Mouse (Mus musculus) C2C12 (cell line): ENCODE data around the gene Cend1. TPM values are rescaled to one million over a fixed set of nuclear protein-coding genes. Genes with fewer than 3 reads are reported as not detected.
"Not testable (repeated sequence)": the region's sequence is repeated elsewhere in the genome, so short reads cannot be mapped to it uniquely, and the experiment has no call there.

ENCODE experiments used
- H3K27me3 ChIP-seq: one replicate; pipeline ENCODE4 v1.6.1; 2011; ENCODE audit not compliant: control insufficient read depth, insufficient read depth, insufficient read length
- H3K36me3 ChIP-seq: one replicate; pipeline ENCODE4 v1.6.1; 2011; ENCODE audit not compliant: control insufficient read depth, insufficient read depth
- H3K4me3 ChIP-seq: one replicate; pipeline ENCODE4 v1.5.1; 2011; ENCODE audit warnings: mild to moderate bottlenecking, control low read depth; ENCODE audit not compliant: poor library complexity, insufficient read depth, severe bottlenecking
- H3K79me2 ChIP-seq: one replicate; pipeline ENCODE4 v1.6.1; 2011; ENCODE audit not compliant: control insufficient read depth, insufficient read depth
- H3K79me3 ChIP-seq: one replicate; pipeline ENCODE4 v1.6.1; 2011; ENCODE audit warnings: low read depth, control low read depth
- H3ac ChIP-seq: one replicate; pipeline ENCODE3; 2011; ENCODE audit warnings: low read depth; ENCODE audit not compliant: control insufficient read depth, insufficient read length
- CEBPB ChIP-seq: IDR thresholded peaks from one replicate; pipeline ENCODE4 v1.6.1; 2011; ENCODE audit warnings: low read depth, mild to moderate bottlenecking, control low read depth, moderate library complexity
- CTCF ChIP-seq: IDR thresholded peaks from one replicate; pipeline ENCODE4 v1.5.1; 2011; ENCODE audit not compliant: control insufficient read depth, insufficient read depth, insufficient read length
- FOSL1 ChIP-seq: IDR thresholded peaks from one replicate; pipeline ENCODE4 v1.8.0; 2011; ENCODE audit warnings: mild to moderate bottlenecking, low read length; ENCODE audit not compliant: poor library complexity, insufficient read depth, severe bottlenecking
- MAX ChIP-seq: IDR thresholded peaks from one replicate; pipeline ENCODE4 v1.6.1; 2011; ENCODE audit warnings: mild to moderate bottlenecking, control low read depth
- MYOD1 ChIP-seq: IDR thresholded peaks from one replicate; pipeline ENCODE4 v1.6.1; 2011; ENCODE audit warnings: low read depth; ENCODE audit not compliant: control insufficient read depth, insufficient read length
- MYOG ChIP-seq: IDR thresholded peaks from one replicate; pipeline ENCODE4 v1.6.1; 2011; ENCODE audit not compliant: control insufficient read depth, insufficient read length; ENCODE audit errors: extremely low read depth
- USF1 ChIP-seq: IDR thresholded peaks from one replicate; pipeline ENCODE4 v1.6.1; 2011; ENCODE audit warnings: low read depth, mild to moderate bottlenecking, control low read depth, moderate library complexity
- polyA plus RNA-seq: library from polyadenylated mRNA; unstranded; fragments of >200 nt; fragmentation: generic; extraction: Trizol; gene quantifications from one replicate; pipeline ENCODE4 v1.2.1, GENCODE M21; 2012; ENCODE audit warnings: missing spikeins

Cend1 gene
- polyA plus RNA-seq, 1 experiment: 2.4 TPM

DNA sequence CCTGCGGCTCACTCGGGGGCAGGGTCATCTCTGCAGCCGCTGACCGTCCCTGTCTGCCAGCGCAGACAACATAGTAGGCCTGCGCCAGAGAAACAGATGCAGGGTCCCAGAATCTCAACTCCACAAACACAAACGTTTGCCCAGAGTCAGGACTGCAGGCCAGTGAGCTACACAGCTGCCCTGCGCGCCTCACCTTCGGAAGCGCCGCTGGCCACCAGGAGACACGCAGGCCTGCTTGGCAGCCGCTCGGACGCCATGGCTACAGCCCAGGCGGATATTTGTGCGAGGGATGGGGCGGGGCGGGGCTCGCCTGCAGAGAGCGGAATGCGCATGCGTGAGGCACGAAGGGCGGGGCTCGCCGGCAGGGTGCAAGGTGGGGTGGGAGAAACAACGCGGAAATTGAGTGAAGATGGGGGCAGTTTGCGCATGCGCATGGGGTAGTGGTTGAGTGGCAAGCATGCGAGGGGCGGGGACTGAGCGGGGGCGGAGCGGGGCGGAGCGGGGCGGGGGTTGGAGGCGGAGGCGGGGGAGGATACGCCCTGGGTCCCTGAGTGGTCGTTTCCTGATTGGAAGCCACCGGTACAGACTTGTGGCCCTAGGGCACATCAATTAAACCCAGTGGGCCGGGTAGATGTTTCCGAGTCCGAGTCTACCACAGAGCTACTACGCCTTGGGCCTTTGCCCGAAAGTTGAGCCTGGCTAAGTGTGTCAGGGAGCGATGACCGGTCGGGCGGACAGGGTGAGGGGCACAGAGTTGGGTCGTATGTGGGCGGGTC lies 15.3 kb downstream of the Cend1 start, which contains the start of gene Gatd1:
Gene Gatd1 (minus strand): TSS at position 328 of the 776 bp plus-strand sequence.
- Histone ChIP-seq H3K79me2 (peaks cover 11% of the 10 kb centered on the region), H3K4me3 (peak within 1 kb of the TSS; percentile 59), H3ac (peak within 1 kb of the TSS; percentile 78), H3K79me3 (no peaks in the 10 kb centered on the region), H3K36me3 (no peaks in the 10 kb centered on the region), H3K27me3 (no peaks in the 10 kb centered on the region)
- TF ChIP-seq MAX (no peak), USF1 (no peak), MYOG (no peak), FOSL1 (no peak), CEBPB (no peak), MYOD1 (no peak), CTCF (no peak)

DNA sequence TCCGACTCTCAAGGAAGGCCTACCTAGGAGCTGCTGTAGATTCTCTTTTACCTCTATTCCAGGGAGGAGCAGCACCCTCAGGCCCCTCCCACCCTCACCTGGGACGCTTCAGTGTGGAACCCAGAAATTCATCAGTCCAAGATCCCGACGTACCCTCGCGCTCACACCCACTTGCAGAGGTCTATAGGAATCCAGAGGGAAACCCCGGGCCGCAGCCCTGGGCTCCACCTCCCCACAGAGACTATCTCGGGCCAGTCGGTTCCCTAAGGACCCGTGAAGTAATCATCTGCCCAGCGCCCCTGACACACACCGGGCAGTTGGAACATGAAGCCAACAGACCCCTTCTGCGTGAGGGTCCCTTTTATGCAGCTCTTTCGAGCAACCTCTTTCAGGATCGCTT lies 16.0 kb downstream of the Cend1 start:
- TF ChIP-seq CEBPB: no peak
- TF ChIP-seq CTCF: no peak
- TF ChIP-seq MYOG: no peak
- TF ChIP-seq FOSL1: no peak
- no peak for TF ChIP-seq USF1
- TF ChIP-seq MYOD1: no peak
- TF ChIP-seq MAX: no peak

DNA sequence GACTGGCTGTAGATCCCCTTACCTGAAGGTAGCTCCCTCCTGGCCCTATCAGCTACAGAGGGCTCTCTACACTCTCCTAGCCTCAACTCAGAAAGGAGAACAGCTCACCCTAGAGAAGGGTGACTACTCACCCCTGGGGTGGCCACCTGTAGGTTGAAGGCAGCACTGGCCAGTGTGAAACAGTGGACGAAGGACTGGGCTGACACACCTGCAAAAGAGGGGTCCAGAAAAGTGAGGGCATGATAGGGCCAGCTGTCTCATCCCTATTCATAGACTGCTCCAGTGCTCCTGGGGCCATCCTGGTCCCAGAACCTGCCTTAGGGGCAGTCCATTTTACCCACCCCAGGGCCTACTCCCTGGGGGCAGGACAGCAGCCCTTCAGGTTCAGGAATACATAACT lies 17.6 kb downstream of the Cend1 start:
- Histone ChIP-seq H3K79me2 (peaks cover 11% of the 10 kb centered on the region), H3K4me3 (no peak overlapping the region), H3K36me3 (no peaks in the 10 kb centered on the region), H3K79me3 (no peaks in the 10 kb centered on the region), H3K27me3 (no peaks in the 10 kb centered on the region), H3ac (no peak overlapping the region)
- TF ChIP-seq MYOD1: no peak
- no peak for TF ChIP-seq CTCF
- no peak for TF ChIP-seq MYOG
- no peak for TF ChIP-seq USF1
- TF ChIP-seq MAX: no peak
- TF ChIP-seq FOSL1: no peak
- TF ChIP-seq CEBPB: no peak

More for the DNA sequence above, 16.0 kb downstream of the Cend1 start:
- Histone ChIP-seq H3K79me2 (peaks cover 11% of the 10 kb centered on the region), H3K36me3 (no peaks in the 10 kb centered on the region), H3K27me3 (no peaks in the 10 kb centered on the region), H3K79me3 (no peaks in the 10 kb centered on the region), H3ac (peak overlapping the region; percentile 78), H3K4me3 (peak overlapping the region; percentile 59)

DNA sequence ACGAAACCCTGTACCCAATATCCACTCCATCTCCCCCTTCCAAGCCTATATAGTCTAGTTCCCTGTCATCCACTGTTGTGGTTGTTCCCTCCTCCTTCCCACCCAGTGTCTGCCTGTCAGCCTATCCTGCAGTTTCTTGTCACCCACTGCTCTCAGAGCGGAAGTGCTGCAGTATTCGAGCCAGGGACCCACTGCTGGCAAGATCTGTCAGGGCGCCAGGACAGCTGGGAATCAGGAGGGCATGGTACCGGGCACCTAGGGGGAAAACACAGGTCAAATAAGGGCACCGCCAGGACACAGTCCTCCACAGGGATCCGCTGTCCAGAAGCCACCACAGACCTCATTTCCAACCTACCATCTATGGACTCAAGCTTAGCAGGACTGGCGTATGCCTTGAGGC lies 18.7 kb downstream of the Cend1 start:
- no peak overlapping the region for H3K4me3 ChIP-seq
- no peak overlapping the region for H3ac ChIP-seq
- H3K79me3 ChIP-seq: no peaks in the 10 kb centered on the region
- TF ChIP-seq MYOD1 (no peak), MYOG (no peak), USF1 (no peak), MAX (no peak)
- H3K36me3 ChIP-seq: no peaks in the 10 kb centered on the region
- H3K27me3 ChIP-seq: no peaks in the 10 kb centered on the region
- H3K79me2 ChIP-seq: peaks cover 11% of the 10 kb centered on the region

DNA sequence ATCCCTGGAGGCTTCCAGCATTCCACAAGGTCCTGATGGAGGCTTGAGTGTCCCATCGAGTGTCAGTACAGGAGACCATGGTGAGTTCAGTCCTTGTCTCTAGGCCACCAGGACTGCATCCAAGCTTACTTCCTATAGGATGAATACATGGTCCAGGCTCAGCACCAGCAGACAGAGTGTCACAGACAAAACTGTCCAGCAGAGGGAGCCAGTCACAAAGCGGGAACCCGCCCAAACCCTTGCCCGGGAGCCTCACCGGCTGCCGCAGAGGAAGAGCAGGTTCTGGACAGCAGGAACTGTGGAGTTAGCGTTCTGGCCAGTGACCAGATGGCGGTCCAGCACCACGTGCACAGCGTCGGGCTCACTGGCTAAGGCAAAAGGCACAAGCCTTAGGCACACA lies 20.5 kb downstream of the Cend1 start:
- Histone ChIP-seq H3K4me3 (no peak overlapping the region), H3ac (peak overlapping the region; percentile 10), H3K27me3 (no peaks in the 10 kb centered on the region), H3K36me3 (no peaks in the 10 kb centered on the region), H3K79me2 (peaks cover 11% of the 10 kb centered on the region), H3K79me3 (no peaks in the 10 kb centered on the region)
- TF ChIP-seq FOSL1 (no peak), CTCF (peak; percentile 55)

DNA sequence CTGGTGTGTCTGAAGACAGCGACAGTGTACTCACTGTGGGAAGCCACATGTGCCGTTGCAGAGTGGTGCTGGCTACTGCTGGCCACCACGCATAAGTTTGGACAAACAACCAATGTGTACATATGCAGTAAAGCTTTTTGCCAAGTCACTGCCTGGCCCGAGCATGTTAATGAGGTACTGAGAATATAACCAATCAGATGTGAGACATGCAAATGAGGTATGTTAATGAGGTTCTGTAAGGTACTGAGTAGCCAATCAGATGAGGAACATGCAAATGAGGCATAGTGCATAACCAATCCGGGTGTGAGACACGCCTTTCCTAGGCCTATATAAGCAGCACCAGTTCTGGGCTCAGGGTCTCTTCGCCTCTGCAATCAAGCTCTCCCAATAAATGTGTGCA lies 21.6 kb downstream of the Cend1 start:
- H3K79me2 ChIP-seq, H3ac ChIP-seq, H3K79me3 ChIP-seq, H3K27me3 ChIP-seq, H3K36me3 ChIP-seq, H3K4me3 ChIP-seq: not testable (repeated sequence)
